Mouse (Mus musculus) fibroblast of lung, adult 2 months (primary cell): ENCODE data around the gene Syt12.

Experiments used
- DNase-seq: peaks from one replicate; pipeline ENCODE4 v3.0.0-alpha.2; 2011; ENCODE audit warnings: low read depth

The Syt12 gene

GRCm38 (mm10) chr19:4404840-4405239, 72.4 kb downstream of the Syt12 start:
- no peak for DNase-seq

- DNase-seq = no peak
These were observed 78.3 kb downstream of the Syt12 start for GRCm38 (mm10) chr19:4398959-4399358.

DNA sequence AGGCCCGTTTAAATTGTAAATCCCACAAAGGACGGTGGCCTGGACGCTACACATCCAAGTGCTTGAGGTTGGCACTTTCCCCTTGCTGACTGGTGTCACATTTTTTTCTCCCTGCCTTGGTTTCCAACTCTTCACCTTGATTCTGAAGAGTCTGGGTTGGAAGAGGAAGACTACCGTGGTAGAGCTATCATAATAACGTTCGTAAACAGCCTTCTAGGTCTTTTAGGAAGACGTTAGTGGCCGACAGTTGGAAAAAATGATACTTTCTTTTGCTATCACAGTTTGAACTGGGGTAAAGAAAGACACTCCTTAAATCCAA, 78.7 kb downstream of the Syt12 start:
- no peak for DNase-seq

- no peak for DNase-seq
These were observed 79.2 kb downstream of the Syt12 start, which contains the start of gene Kdm2a for GRCm38 (mm10) chr19:4397798-4398629. Gene Kdm2a, minus strand, starts transcription at chr19:4398285.

- DNase-seq = peak; percentile 94
These were observed 80.0 kb downstream of the Syt12 start for GRCm38 (mm10) chr19:4396998-4397797.

- DNase-seq = no peak
These were observed 80.9 kb downstream of the Syt12 start for GRCm38 (mm10) chr19:4396081-4396997.
